In genomic region chr2:148043976-148044876, GRCm38 (mm10) we compare ENCODE assay signal across 10 mouse cellular contexts. TPM values are rescaled to one million over a fixed set of nuclear protein-coding genes. Genes with fewer than 3 reads are reported as not detected.
DNase-seq lines count a peak whose midpoint lies in the region; ATAC-seq lines count a peak whose summit lies in the region.
"Had no signal": no experiment of that assay in that cellular context is flagged by ENCODE, and none has a peak within 500 bp of the region (broad histone marks: within the 10 kb centered on the region; RNA-seq: fewer than 3 reads in every experiment).

No protein-coding gene starts in this region.

- H3K4me1 ChIP-seq in heart, embryonic 13.5 days, result peaks cover 55% of the 10 kb centered on the region
- H3K4me1 ChIP-seq in embryonic facial prominence, embryonic 10.5 days, result peaks cover 45% of the 10 kb centered on the region
- peaks cover 20% of the 10 kb centered on the region for H3K4me1 ChIP-seq in intestine, embryonic 16.5 days (ENCODE audit: control insufficient read depth, insufficient read depth, low read length)

- peak overlapping the region; percentile 52; the same call in 1 of the 2 replicates for H3K9ac ChIP-seq in heart, embryonic 13.5 days
- H3K9ac ChIP-seq in intestine, embryonic 16.5 days (ENCODE audit: low read depth, low read length), result peak overlapping the region; percentile 51

- WGBS in heart, embryonic 13.5 days, result 2% methylated on average over 71 of the region's 71 CpGs
- WGBS in embryonic facial prominence, embryonic 10.5 days, result 1% methylated on average over 71 of the region's 71 CpGs
- 12% methylated on average over 71 of the region's 71 CpGs for WGBS in intestine, embryonic 16.5 days

- H3K27me3 ChIP-seq in heart, embryonic 13.5 days (replicated peaks), result peaks cover 100% of the 10 kb centered on the region
- H3K27me3 ChIP-seq in embryonic facial prominence, embryonic 10.5 days (replicated peaks; ENCODE audit: low read depth, poor library complexity, severe bottlenecking), result peaks cover 100% of the 10 kb centered on the region
- H3K27me3 ChIP-seq in intestine, embryonic 16.5 days (replicated peaks; ENCODE audit: control insufficient read depth, insufficient read depth, low read length), result peaks cover 89% of the 10 kb centered on the region

- peak overlapping the region; percentile 56 for H3K4me3 ChIP-seq in heart, embryonic 13.5 days
- H3K4me3 ChIP-seq in embryonic facial prominence, embryonic 10.5 days, result peak overlapping the region; percentile 50
- H3K4me3 ChIP-seq in intestine, embryonic 16.5 days (ENCODE audit: low read length), result peak overlapping the region; percentile 54

- H3K27ac ChIP-seq in heart, embryonic 13.5 days (replicated peaks), result no peak overlapping the region
- no peak overlapping the region; the same call in 1 of the 2 replicates for H3K27ac ChIP-seq in embryonic facial prominence, embryonic 10.5 days (replicated peaks)
- H3K27ac ChIP-seq in intestine, embryonic 16.5 days (ENCODE audit: low read length), result no peak overlapping the region

- ATAC-seq in heart, embryonic 13.5 days (ENCODE audit: extremely low read depth, insufficient number of reproducible peaks, low FRiP score, low TSS enrichment), result no peak; the same call in 1 of the 2 replicates
- no peak for ATAC-seq in intestine, embryonic 16.5 days
- no peak for ATAC-seq in CD4-positive, CD25-positive, alpha-beta regulatory T cell, adult 4 months
- ATAC-seq in granulocyte monocyte progenitor cell, adult 5-6 weeks (replicated peaks; ENCODE audit: poor library complexity, severe bottlenecking), result no peak

- no peaks in the 10 kb centered on the region for H3K36me3 ChIP-seq in heart, embryonic 13.5 days
- no peaks in the 10 kb centered on the region for H3K36me3 ChIP-seq in embryonic facial prominence, embryonic 10.5 days (replicated peaks)
- no peaks in the 10 kb centered on the region for H3K36me3 ChIP-seq in intestine, embryonic 16.5 days (ENCODE audit: control insufficient read depth, insufficient read depth, low read length)

- no peaks in the 10 kb centered on the region for H3K9me3 ChIP-seq in heart, embryonic 13.5 days
- H3K9me3 ChIP-seq in embryonic facial prominence, embryonic 10.5 days, result no peaks in the 10 kb centered on the region
- 0 out of 2 replicates have a peak, but pooled peaks cover 4% of the 10 kb centered on the region for H3K9me3 ChIP-seq in intestine, embryonic 16.5 days (ENCODE audit: control insufficient read depth, low read length)

- no peak for DNase-seq in heart, adult 18-20 months
- DNase-seq in embryonic facial prominence, embryonic 10.5 days (ENCODE audit: low spot score), result peak; percentile 58
- peak; percentile 74 for DNase-seq in neural tube, embryonic 10.5 days (ENCODE audit: extremely low spot score, low spot score)
- no peak for DNase-seq in left cerebral cortex, adult 11 months (ENCODE audit: low spot score)
- DNase-seq: cerebellum, adult 9-10 months had no signal

- H3K4me2 ChIP-seq in heart, embryonic 13.5 days, result peak overlapping the region; percentile 78
- H3K4me2 ChIP-seq in intestine, embryonic 16.5 days (ENCODE audit: low read depth, low read length), result peak overlapping the region; percentile 76

RNA-seq across cellular contexts. Expression of gene Foxa2, which starts 2.5 kb away (rescaled TPM):
- 1.2 and 1.8 TPM in 2 replicates for polyA plus RNA-seq in heart, embryonic 13.5 days (2015; fragmentation: Nextera tagmentation; extraction: Ambion mirVana)
- total RNA-seq in heart, adult 18-20 months (2021), result under 1 TPM in 1 of 2 experiments, not detected in 1; 0.23 TPM
- polyA plus RNA-seq in embryonic facial prominence, embryonic 10.5 days (2016; fragmentation: Nextera tagmentation; extraction: Ambion mirVana), result 1.8 and 2.4 TPM in 2 replicates
- polyA plus RNA-seq in intestine, embryonic 16.5 days (2015; fragmentation: Nextera tagmentation; extraction: Ambion mirVana), result 3.4 and 4.1 TPM in 2 replicates
- not detected for polyA plus RNA-seq in CD4-positive, CD25-positive, alpha-beta regulatory T cell, adult 4 months (2017; shearing (Covaris generic))
- total RNA-seq in granulocyte monocyte progenitor cell, adult 5-6 weeks (2014; fragmentation: Nextera tagmentation), result not detected in 2 replicates
- not detected in 2 replicates for total RNA-seq in granulocyte monocyte progenitor cell, adult 5-6 weeks (2017)
- total RNA-seq: left cerebral cortex, postnatal 25 days had no signal

Comparison
In these comparisons a context has a peak if more than half of its experiments do, and no peak if none do; other contexts are left out.
1. DNase-seq: peak in embryonic facial prominence, embryonic 10.5 days (single experiment) and neural tube, embryonic 10.5 days (single experiment); none in heart, adult 18-20 months (0 of 2) and left cerebral cortex, adult 11 months (single experiment).
2. Peak in every context shown above with its lines, with median percentiles within 50 percentile points of each other: H3K4me3 ChIP-seq.